Mouse (Mus musculus) cortical plate, adult 2 months (tissue): Measurements from ENCODE around the gene Gm10300.

Experiments used
- CTCF ChIP-seq: fragments of 200-500 bp; IDR thresholded peaks from 2 replicates; pipeline ENCODE4 v1.5.1; 2011; ENCODE audit warnings: mild to moderate bottlenecking, control low read depth, low read length; ENCODE audit not compliant: insufficient read depth; ENCODE audit errors: extremely low read depth
- POLR2A ChIP-seq: fragments of 200-500 bp; IDR thresholded peaks from 2 replicates; pipeline ENCODE4 v1.6.1; 2011; ENCODE audit warnings: mild to moderate bottlenecking, low read length, control low read depth; ENCODE audit not compliant: insufficient read depth; ENCODE audit errors: extremely low read depth

- TF ChIP-seq CTCF = no peak
- TF ChIP-seq POLR2A = no peak
Observed at GRCm38 (mm10) chr4:132119566-132119965, 45.1 kb downstream of the Gm10300 start.
